Mouse (Mus musculus) megakaryocyte progenitor cell, adult 5-6 weeks (primary cell): ENCODE results near the gene Tpra1. TPM values are rescaled to one million over a fixed set of nuclear protein-coding genes. Genes with fewer than 3 reads are reported as not detected.

Source experiments
- ATAC-seq: replicated peaks from 2 replicates; pipeline ENCODE4 v1.8.0; 2016; ENCODE audit warnings: mild to moderate bottlenecking, moderate TSS enrichment, inconsistent platforms; ENCODE audit not compliant: poor library complexity
- total RNA-seq, 2 experiments: library from RNA; stranded (forward) in 1 of 2; stranded (reverse) in 1 of 2; fragments of 157-497, 149-512 nt in 1 of 2; fragments of 200-1000 nt in 1 of 2; gene quantifications; 2 replicates each; pipeline versions ENCODE4 v1.2.3 to v1.2.4; 2015 to 2017

Tpra1 gene
- total RNA-seq, 2 experiments from 2014 or later: 24.3 to 28.4 TPM

DNA sequence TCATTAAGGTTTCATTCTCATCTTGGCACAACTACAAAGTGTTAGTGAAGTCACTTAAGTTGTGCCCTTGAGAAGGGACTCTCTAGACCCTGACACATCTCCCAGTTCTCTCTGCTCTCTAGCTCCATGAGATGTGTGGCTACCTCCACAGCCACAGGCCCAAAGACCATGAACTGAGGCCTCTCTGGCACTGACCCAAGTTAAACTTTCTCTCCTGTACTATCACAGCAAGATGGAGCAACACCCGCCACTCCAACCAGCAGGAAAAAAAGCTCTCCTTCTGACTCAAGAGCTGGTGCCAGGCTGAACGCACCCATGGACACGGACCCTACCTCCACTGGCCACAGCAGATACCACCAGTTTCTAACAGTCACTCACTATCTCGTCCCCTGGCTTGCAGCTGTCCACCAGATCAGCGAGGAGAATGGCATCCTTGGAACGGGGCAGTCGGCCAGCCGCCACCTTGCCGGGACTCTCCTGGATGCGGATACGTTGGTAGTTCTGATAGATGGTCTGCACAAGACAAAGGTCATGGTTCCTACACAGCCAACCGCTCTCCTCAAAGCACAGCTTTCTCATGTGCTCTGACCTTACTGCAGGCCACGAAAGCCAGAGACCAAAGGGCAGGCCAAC is 12.5 kb upstream of the Tpra1 start:
- ATAC-seq: no peak

DNA sequence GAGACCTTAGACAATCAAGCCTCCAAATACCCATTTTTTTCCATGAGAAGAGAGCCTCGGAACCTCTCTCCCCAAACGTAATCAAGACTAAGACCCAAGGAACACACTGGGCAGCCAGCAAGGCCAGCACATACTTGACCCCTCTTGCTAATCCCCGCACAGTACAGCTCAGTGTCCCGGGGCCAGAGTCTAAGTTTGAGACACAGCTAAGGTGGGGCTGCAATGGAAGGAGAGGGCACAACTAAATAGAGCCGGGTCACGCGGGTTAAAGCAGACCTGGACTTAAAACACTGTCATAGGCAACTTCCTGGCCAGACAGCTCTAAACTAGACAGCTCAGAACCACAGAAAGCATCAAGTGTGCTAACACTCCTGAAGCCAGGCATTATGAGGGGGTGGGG is 11.2 kb upstream of the Tpra1 start:
- ATAC-seq: no peak

- peak; percentile 56 for ATAC-seq
Observed at GRCm38 (mm10) chr6:88893559-88893958, 8.5 kb upstream of the Tpra1 start.

GRCm38 (mm10) chr6:88895943-88896342 is 6.1 kb upstream of the Tpra1 start:
- 0 out of 2 replicates have a peak, but pooled peaks have one; percentile 22 for ATAC-seq

DNA sequence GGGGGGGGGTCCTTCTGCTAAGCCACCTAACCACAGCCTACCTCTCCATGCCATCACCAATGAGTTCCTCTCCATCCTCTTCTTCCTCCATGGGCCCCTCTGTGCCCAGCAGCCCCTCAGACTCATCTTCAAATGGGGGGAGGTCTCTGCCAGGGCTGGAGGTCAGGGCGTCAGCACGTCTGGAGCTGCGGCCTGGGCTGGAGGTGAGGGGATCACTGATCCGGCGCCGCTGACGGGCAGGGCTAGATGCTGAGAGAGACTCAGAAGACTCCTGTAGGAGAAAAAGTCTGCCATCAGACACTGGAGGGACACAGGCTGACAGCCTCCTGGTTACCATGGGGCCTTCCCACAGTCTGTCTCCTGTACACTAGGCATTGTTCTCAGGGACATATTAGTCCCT is 4.8 kb upstream of the Tpra1 start:
- ATAC-seq: no peak

GRCm38 (mm10) chr6:88898534-88899048 is 3.5 kb upstream of the Tpra1 start, which contains the start of gene Mcm2:
Gene Mcm2 (minus strand): TSS chr6:88898780.
- ATAC-seq: peak; percentile 63

GRCm38 (mm10) chr6:88899086-88899485 is 3.0 kb upstream of the Tpra1 start:
- ATAC-seq: no peak

DNA sequence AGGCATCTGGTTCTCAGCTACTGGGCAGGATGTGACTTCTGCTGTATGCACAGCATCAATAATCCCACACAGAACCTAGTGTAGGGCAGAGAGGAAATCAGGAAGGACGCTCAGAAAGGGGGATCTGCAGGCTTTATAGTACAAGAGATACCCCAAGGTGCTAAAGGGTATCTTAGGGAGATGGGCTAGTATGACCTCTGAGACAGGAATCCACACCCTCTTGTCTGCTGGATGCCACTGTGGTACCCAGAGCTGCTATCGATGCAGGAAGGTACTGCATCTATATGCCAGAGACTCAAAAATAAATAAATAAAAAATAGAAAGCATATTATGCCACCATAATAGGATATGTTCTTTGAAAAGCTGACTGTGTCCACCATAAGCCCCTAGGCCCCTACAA is 2.4 kb upstream of the Tpra1 start:
- ATAC-seq: no peak

GRCm38 (mm10) chr6:88901471-88901870 is 580 bp upstream of the Tpra1 start:
- no peak for ATAC-seq

DNA sequence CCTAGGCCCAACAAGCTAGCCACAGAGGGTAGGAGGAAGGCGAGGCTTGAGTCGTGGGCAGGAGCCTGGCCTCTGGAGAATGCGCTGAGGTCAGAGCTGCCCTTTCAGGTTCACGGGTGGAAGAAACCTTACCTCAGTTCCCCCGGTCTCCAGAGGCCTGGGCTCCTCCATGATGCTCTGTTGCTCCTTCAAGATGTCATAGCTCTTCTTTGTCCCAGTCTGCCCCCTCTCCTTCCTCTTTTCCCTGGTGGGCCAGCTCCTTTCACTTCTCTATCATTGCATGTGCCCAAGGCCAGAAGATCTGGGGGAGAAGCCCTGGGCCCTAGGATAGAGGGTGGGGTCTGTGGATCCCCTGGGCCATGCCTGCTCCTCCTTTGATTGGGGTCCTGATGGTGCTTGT is 1.7 kb downstream of the Tpra1 start:
- peak; percentile 16 for ATAC-seq

DNA sequence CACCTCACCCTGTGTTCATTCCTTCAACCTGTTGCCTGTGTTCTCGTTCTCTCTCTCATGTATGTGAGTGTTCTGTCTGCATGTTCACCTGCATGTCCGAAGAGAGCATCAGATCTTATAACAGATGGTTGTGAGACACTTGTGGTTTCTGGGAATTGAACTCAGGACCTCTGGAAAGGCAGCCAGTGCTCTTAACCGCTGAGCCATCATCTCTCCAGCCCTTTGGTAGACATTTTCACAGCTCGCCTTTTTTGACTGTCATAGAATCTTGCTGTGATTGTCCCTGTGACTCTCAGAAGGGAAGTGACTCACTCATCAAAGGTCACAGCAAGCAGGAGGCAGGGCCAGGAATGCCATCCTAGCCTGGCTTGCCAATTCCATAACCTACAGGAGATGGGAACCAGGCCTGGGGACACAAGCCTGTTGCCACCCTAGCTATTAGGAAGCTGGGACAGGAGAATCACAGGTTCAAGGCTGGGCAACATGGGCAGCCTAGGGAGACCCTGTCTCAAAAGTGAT is 2.5 kb downstream of the Tpra1 start:
- no peak for ATAC-seq

DNA sequence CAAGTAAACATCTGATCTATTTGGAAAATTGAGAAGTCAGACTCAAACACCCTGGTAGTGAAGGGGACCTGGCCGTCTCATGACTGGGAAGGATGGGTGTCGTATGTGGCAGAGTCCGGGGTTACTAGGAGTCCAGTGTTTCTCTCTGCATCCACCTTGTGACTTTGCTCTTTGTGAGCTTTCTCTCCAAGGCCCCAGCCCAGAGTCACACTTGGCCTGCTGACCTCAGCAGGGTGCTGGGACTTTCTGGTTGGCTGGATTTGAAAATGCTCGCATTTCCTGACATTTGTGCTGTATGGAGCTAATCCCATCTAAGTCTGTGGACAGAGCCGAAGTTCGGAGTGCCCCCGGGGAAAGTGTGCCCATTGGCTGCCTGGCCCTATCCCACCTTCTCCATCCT is 3.0 kb downstream of the Tpra1 start:
- ATAC-seq: no peak

- ATAC-seq: peak; percentile 62
Observed at GRCm38 (mm10) chr6:88906369-88907108, 4.5 kb downstream of the Tpra1 start.

DNA sequence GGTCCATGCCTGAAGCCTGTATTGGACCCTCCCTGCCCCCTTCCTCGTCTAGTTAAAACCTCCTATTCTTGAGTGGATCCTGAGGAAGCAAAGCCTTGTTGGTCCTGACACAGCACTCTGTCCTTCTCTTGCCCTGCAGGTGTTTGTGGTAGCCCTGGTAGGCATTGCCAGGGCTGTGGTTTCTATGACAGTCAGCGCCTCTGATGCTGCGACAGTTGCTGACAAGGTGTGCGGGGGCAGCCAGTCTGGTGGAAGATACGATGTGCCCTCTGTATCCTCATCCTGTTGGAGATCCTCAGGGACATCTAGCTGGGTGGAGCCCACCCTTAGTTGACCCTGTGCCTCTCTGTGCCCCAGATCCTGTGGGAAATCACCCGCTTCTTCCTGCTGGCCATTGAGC is 7.1 kb downstream of the Tpra1 start:
- ATAC-seq: no peak

GRCm38 (mm10) chr6:88913022-88913421 is 11.0 kb downstream of the Tpra1 start:
- no peak for ATAC-seq

DNA sequence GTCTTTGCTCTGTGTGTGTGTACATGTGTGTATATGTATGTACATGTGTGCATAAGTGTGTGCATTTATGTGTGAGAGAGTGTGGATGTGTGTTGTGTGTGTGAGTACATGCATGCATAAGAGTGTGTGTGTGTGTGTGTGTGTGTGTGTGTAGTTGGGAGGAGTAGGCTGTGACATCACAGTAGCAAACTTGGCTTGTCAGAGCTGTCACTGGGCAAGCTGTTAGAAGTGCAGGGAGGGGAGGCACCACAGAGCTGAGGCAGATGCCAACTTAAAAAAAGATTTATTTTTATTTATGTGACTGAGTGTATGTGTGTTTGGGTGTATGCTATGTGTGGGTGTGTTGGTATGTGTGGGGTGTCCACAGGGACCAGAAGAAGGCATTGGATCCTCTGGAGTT is 11.4 kb downstream of the Tpra1 start:
- no peak for ATAC-seq

DNA sequence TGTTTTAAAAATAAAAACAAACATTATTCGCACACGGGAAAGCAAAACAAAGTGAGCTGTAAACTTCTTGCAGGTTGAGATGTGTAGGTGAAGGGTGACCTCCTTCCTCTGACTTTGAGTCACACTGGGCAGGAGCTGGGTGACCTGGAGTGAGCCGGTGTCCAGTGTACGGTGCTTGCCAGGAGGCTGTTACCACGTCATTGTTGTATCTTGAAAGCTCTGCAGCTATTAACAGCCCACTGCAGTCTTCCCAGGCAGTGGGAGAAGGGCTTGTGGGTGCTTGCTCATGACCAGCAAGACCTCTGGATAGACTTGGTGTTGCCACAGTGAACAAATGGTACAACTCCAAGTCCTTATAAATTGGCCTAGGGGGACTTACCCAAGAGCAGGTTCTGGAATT is 12.7 kb downstream of the Tpra1 start:
- ATAC-seq: no peak

- ATAC-seq: peak; percentile 92
Observed at GRCm38 (mm10) chr6:88915510-88915909, 13.5 kb downstream of the Tpra1 start.

DNA sequence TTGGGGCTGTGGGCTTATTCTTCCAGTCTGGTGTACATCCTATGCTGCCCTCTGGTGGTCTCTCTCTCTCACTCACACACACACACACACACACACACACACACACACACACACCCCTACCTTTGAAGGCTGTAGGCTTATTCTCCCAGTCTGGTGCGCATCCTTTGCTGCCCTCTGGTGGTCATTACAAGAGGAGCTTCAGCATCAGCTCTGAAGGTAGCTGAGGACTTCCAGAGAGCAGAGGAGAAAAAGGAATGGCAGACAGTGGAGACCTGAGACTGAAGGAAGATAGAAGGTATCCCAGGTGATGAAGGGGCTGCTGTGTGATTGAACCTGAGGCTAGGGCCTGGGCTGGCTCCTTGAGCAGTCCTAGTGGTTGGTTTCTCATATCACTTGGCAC is 14.1 kb downstream of the Tpra1 start:
- peak; percentile 57 for ATAC-seq

- no peak for ATAC-seq
Observed at GRCm38 (mm10) chr6:88918802-88919201, 16.8 kb downstream of the Tpra1 start.

- ATAC-seq: no peak
Observed at GRCm38 (mm10) chr6:88924502-88925275, 22.6 kb downstream of the Tpra1 start.
